Mouse (Mus musculus) spleen, adult 10 weeks (tissue): ENCODE results near the gene Dtx2. TPM values are rescaled to one million over a fixed set of nuclear protein-coding genes. Genes with fewer than 3 reads are reported as not detected.

Source experiments
- polyA plus RNA-seq: library from polyadenylated mRNA; stranded (reverse); fragments of 350-450 nt; fragmentation: Illumina TruSeq; extraction: RNeasy Lipid Tissue Mini Kit (QIAGEN cat#74804); gene quantifications from one replicate; pipeline ENCODE4 v1.2.3, GENCODE M21; 2015; ENCODE audit warnings: low replicate concordance; ENCODE audit not compliant: insufficient read depth

The Dtx2 gene
- 8.0 TPM for polyA plus RNA-seq

DNA sequence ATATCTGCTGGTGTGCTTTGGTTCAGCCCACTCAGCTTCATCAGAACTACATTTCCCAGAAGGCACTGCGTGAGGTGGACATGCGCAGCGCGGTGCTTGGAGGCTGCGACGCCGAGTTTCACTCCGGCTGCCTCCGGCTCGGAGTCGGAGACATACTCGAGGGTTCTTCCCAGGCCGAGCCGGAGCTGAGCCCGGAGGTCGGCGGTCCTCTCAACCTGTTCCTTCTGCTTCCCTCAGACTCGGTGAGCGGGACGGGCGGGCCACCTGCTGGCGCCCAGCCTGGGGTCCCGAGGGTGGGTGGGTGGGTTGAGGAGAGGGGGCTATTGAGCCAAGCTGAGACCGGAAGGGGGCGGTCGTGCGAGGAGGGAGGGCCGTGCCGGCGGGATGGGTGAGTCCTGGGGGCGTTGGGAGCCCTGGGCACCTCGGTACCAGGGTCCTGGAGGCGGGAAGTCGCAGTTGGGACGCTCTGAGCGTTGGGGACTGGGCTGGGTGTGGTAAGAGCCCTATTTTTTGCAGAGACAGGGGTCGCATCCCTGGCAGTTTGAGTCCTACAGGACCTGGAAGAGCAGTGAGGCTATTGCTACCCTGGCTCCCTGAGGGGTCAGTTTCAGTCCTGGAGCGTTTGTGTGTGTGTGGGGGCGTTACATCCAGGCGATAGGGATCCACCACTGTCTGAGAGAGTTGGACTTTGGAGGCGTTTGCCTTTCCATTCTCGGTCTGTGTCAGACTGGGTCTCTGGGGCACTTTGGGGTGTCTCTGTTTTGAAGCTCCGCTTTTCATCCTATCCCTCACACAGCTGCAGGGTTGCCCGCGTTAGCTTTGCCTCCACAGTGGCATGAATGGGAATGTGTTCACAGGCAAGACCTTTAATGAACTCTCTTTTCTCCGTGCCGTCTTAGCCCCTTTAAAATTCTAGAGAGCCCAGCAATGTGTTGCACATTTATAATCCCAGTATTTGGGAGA lies at the start of gene Dtx2:
Gene Dtx2 (plus strand): TSS at position 76 of the 963 bp plus-strand sequence.

DNA sequence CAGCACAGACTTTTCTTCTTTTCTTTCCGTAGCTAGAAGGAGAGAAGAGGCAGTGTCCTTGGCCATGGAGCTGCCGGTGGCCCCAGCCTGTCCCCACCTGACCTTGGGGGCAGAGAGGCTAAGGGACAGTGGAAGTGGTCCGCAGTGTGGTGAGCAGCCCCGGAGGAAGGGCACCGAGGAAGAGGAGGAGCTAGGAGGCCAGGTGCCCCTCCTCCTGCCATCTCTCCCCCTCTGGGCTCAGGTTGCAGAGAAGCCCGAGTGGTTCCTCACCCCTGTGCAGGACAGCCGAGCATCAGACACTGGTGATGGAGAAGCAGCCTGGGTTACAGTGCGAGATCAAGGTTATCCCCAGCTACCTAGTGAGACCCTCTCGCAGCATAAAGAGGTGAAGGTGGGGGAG lies 20.2 kb upstream of the Dtx2 start, which contains the start of gene Ssc4d:
Gene Ssc4d (minus strand): TSS at position 167 of the 400 bp plus-strand sequence.

DNA sequence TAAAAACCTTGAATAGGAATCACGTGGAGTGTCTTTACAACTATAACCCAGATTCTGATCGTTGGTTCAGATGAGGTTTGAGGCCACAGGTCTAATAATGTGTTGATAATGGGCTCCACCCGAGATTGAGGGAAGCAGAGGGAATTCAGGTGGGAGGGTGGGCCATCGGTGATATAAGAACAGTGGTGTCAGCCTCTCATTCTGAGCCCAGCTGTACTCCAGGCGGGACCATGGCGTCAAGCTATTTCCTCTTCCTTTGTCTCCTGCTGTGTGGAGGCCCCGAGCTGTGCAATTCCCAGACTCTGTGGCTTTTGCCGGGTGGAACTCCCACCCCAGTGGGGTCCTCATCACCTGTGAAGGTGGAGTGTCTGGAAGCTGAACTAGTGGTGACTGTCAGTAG lies 14.7 kb upstream of the Dtx2 start, which contains the start of gene Zp3:
Gene Zp3 (plus strand): TSS at position 196 of the 400 bp plus-strand sequence.

DNA sequence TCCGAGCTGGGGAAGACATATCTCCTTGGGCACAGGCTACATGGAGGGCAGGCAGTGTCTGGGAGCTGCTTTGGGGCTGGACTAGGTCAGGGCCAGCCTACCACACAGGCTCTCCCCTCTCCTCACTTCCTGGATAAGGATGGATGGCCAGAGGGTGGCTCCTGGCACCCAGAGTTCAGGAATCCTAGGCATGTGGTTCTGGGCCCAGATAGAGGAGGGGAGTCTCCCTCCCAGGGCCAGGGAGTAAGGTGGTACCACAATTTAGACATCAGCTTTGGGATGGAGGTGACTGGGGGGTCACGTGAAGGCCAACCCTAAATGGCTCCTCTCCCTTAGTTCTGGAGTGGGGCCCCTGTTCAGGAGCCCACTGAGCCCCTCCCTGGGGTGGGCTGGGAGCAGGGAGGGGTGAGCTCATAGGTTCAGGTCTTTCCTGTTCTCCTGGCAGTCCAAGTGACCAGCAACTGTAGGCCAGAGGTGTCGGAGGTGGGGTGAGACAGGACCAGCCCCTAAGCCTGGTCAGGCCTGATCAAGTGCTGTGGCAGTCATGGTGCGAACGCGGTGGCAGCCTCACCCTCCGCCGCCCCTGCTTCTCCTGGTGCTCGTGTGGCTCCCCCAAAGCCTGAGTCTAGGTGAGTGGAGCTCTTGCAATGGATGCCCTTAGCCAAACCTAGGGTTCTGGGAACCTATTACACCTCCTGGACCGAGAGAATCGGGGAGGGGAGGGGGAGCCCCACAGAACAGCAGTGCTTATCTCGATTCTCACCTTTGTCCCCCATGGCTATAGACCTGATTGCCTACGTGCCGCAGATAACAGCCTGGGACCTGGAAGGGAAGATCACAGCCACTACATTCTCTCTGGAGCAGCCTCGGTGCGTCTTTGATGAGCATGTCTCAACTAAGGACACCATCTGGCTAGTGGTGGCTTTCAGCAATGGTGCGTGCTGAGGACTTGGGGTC lies 43.9 kb downstream of the Dtx2 start, which contains the start of gene Upk3b:
Gene Upk3b (plus strand): TSS at position 239 of the 957 bp plus-strand sequence.

DNA sequence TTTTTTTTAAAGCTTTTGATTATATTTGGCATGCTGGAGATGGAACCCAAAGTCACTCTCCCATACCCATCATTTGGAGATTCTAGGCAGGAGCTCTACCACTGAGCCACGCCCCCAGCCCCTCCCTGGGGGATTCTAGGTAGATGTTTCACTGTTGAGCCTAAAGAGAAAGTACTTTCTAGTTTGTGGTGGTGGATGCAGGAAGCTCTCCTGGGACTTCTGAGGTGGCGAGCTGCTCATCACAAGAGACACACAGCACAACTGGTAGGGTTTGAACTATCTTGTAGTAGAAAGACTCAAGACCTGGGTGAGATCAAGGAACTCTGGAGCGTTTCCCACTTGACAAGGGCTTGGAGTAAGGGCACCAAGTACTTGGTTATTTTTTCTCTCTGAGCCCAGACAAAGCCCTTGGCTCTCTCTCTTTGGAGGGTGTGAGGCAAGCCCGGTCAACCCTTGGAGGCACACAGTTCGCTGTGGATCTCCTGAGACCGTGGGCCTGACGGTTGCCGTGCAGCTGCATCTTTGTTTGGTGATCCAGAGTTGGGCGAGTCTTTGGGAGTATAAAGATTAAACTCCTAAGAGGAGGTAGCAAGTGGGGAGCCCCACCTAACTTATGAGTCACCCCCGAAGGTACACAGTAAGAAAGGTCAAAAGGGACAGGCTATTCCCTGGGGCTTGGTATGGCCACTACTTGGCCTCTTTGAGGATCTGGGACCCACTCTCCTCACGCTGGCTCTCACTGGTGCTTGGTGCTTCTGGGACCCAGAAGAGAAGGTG lies 59.9 kb downstream of the Dtx2 start, which contains the start of gene Upk3bl:
Gene Upk3bl (plus strand): TSS at position 192 of the 777 bp plus-strand sequence.

Other genes with a start within 250 kb of the Dtx2 start
- 0.43 TPM for gene Styxl1, start 216.4 kb upstream of the Dtx2 start, polyA plus RNA-seq
- gene Mdh2, start 216.3 kb upstream of the Dtx2 start, polyA plus RNA-seq, result 139 TPM
- gene Srrm3, start 187.9 kb upstream of the Dtx2 start, polyA plus RNA-seq, result not detected
- gene Hspb1, start 106.9 kb upstream of the Dtx2 start, polyA plus RNA-seq, result 4.7 TPM
- gene Ywhag, start 60.2 kb upstream of the Dtx2 start, polyA plus RNA-seq, result 66.9 TPM
- gene Ssc4d, start 20.3 kb upstream of the Dtx2 start, polyA plus RNA-seq, result 1.8 TPM
- gene Zp3, start 14.7 kb upstream of the Dtx2 start, polyA plus RNA-seq, result not detected
- 2.3 TPM for gene Upk3b, start 43.7 kb downstream of the Dtx2 start, polyA plus RNA-seq
- not detected for gene Upk3bl, start 59.7 kb downstream of the Dtx2 start, polyA plus RNA-seq
- gene Rasa4, start 89.1 kb downstream of the Dtx2 start, polyA plus RNA-seq, result 30.2 TPM
- gene Polr2j, start 121.8 kb downstream of the Dtx2 start, polyA plus RNA-seq, result 43.7 TPM
- 14.6 TPM for gene Lrwd1, start 141.3 kb downstream of the Dtx2 start, polyA plus RNA-seq
- gene Alkbh4, start 141.3 kb downstream of the Dtx2 start, polyA plus RNA-seq, result 8.5 TPM
- gene Orai2, start 175.9 kb downstream of the Dtx2 start, polyA plus RNA-seq, result 51.7 TPM
- gene Prkrip1, start 204.2 kb downstream of the Dtx2 start, polyA plus RNA-seq, result 18.4 TPM